Mouse (Mus musculus): ENCODE results near the gene Hyal1.

DNA sequence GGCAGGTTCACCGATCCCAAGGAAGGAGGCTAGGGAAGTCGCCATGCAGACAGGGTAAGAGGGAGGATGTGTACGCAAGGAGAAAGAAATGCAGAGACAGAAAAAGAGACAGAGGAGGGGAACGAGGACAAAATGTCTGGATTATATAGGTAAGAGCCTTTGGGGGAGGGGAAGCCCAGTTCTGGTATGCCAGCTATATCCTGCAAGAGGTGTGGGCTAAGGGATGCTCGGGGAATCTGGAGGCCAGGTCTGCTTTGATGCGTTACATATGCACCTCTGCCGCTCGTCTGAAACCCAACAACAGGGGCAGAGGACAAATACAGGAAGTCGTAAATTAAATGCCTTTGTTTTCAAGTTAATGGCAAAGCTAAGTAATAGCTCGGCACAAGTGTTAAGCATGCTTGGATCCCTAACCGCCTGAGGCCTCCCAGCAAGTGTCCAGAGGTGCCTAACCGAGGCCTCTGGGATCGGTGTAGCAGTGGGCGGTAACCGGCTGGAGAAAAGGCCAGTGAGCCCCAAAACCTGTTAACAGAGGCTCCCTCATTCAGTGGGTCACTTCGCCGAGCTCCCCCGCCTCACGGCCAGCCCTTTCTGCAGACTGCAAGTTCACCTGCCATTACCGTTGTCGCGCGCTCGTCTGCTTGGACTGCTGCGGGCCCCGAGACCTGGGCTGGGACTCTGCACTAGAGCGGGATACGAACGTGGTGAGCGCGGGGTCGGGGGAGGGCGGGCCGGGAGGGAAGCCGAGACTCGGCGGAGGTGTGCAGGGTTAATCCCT is 23.0 kb upstream of the Hyal1 start:
- no peak for TF ChIP-seq POLR2A (IDR thresholded peaks at IDR 0.05; ENCODE audit: low read depth, low read length)
- no peak for TF ChIP-seq CTCF (IDR thresholded peaks at IDR 0.05; ENCODE audit: extremely low read depth, insufficient read depth, insufficient read length, insufficient replicate concordance)

Measured in spleen, adult 2 months (tissue).